Mouse (Mus musculus): ENCODE data around the gene Ifnl3. TPM values are rescaled to one million over a fixed set of nuclear protein-coding genes. Genes with fewer than 3 reads are reported as not detected.

Ifnl3 gene
- polyA plus RNA-seq (2017; shearing (Covaris generic)) = not detected

DNA sequence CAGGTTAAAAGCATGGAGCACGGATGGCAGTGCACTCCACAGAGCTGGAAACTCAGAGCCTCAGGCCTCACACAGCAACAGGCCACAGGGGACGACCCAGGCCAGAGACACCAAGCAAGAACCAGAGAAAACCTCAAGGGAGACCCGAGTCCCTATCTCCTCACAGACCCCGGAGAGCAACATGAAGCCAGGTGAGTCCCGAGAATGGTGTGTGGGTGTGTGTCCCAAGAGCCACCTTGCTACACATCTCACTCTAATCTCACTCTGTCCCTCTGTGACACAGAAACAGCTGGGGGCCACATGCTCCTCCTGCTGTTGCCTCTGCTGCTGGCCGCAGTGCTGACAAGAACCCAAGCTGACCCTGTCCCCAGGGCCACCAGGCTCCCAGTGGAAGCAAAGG, at the start of gene Ifnl3:
Ifnl3 (plus strand) TSS at position 301 of the 400 bp plus-strand sequence.

DNA sequence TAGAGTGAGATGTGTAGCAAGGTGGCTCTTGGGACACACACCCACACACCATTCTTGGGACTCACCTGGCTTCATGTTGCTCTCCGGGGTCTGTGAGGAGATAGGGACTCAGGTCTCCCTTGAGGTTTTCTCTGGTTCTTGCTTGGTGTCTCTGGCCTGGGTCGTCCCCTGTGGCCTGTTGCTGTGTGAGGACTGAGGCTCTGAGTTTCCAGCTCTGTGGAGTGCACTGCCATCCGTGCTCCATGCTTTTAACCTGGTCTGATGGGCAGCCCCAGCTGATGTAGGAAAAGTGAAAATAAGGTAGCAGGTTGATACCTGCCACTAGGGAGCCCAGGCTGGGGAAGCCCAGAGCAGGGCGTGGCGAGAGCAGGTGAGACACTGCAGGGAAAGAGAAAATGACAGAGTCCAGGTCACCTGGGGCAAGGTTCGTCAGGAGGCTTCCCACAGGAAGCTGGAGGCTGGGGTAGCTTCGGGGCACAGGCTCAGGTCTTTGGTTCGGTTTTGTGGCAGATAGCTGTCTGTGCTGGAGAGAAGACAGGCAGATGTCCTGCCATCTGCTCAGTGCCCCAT, 12.1 kb upstream of the Ifnl3 start, which contains the start of gene Ifnl2:
Ifnl2 (minus strand) TSS at position 51 of the 570 bp plus-strand sequence.

DNA sequence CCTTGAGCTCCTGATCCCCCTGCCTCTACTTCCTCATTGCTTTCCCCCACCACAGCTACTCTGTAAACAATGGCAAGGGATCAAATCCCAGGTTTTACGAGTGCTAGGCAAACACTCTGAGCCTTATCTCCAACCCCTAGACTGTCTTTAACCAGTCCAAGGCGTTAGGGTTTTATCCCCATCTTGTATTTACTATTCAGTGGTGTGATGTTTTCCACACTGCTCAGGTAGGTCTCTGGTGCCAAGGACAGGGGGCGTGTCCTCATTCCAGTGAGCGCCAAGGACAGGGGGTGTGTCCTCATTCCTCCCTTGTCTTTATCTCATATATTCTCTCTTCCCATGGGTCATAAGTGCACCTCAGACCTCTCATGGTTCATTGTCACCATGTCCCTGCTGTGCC, 17.9 kb downstream of the Ifnl3 start, which contains the start of gene Sycn:
Sycn (plus strand) TSS at position 360 of the 400 bp plus-strand sequence.

DNA sequence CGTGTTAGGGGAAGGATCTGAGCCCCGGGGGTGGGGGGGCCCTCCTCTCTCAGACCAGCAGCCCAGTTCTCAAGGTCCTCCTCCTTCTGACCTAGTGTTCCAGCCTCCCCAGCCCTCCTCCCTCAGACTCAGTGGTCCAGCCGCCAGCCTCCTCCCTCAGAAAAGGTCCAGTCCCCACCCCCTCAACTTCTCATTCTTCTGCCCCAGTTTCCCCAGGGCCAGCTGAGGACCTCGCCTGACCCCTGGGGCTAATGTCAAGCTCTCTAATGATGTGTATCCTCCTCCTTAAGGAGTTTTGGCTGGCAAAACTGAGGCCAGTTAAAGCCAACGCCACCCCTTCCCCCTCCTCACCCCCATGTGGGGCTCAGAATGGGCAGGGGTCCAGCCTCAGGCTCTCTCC, 24.5 kb downstream of the Ifnl3 start, which contains the start of gene Nccrp1:
Nccrp1 (minus strand) TSS at position 101 of the 400 bp plus-strand sequence.

Other genes starting within 250 kb of the Ifnl3 start
- 6.3 TPM for gene Eid2b, start 245.1 kb upstream of the Ifnl3 start, polyA plus RNA-seq (2017; shearing (Covaris generic))
- not detected for gene Selenov, start 231.7 kb upstream of the Ifnl3 start, polyA plus RNA-seq (2017; shearing (Covaris generic))
- not detected for gene Dll3, start 220.6 kb upstream of the Ifnl3 start, polyA plus RNA-seq (2017; shearing (Covaris generic))
- 82.7 TPM for gene Timm50, start 210.8 kb upstream of the Ifnl3 start, polyA plus RNA-seq (2017; shearing (Covaris generic))
- gene Supt5, start 184.1 kb upstream of the Ifnl3 start, polyA plus RNA-seq (2017; shearing (Covaris generic)) = 193 TPM
- 768 TPM for gene Rps16, start 172.2 kb upstream of the Ifnl3 start, polyA plus RNA-seq (2017; shearing (Covaris generic))
- 85.7 TPM for gene Plekhg2, start 150.2 kb upstream of the Ifnl3 start, polyA plus RNA-seq (2017; shearing (Covaris generic))
- gene Zfp36, start 142.6 kb upstream of the Ifnl3 start, polyA plus RNA-seq (2017; shearing (Covaris generic)) = 259 TPM
- 28.5 TPM for gene Med29, start 130.1 kb upstream of the Ifnl3 start, polyA plus RNA-seq (2017; shearing (Covaris generic))
- 100 TPM for gene Paf1, start 129.9 kb upstream of the Ifnl3 start, polyA plus RNA-seq (2017; shearing (Covaris generic))
- 295 TPM for gene Gmfg, start 85.4 kb upstream of the Ifnl3 start, polyA plus RNA-seq (2017; shearing (Covaris generic))
- gene Lrfn1, start 70.9 kb upstream of the Ifnl3 start, polyA plus RNA-seq (2017; shearing (Covaris generic)) = 1.3 TPM
- gene Ifnl2, start 12.4 kb upstream of the Ifnl3 start, polyA plus RNA-seq (2017; shearing (Covaris generic)) = not detected
- not detected for gene Sycn, start 18.0 kb downstream of the Ifnl3 start, polyA plus RNA-seq (2017; shearing (Covaris generic))
- gene Nccrp1, start 24.4 kb downstream of the Ifnl3 start, polyA plus RNA-seq (2017; shearing (Covaris generic)) = not detected
- 30.0 TPM for gene Samd4b, start 75.3 kb downstream of the Ifnl3 start, polyA plus RNA-seq (2017; shearing (Covaris generic))
- gene Pak4, start 75.3 kb downstream of the Ifnl3 start, polyA plus RNA-seq (2017; shearing (Covaris generic)) = 7.7 TPM
- not detected for gene Acp7, start 108.5 kb downstream of the Ifnl3 start, polyA plus RNA-seq (2017; shearing (Covaris generic))
- 3.5 TPM for gene Fbxo27, start 170.0 kb downstream of the Ifnl3 start, polyA plus RNA-seq (2017; shearing (Covaris generic))
- gene Fbxo17, start 194.0 kb downstream of the Ifnl3 start, polyA plus RNA-seq (2017; shearing (Covaris generic)) = 22.9 TPM
- 93.4 TPM for gene Mrps12, start 219.0 kb downstream of the Ifnl3 start, polyA plus RNA-seq (2017; shearing (Covaris generic))
- gene Sars2, start 219.2 kb downstream of the Ifnl3 start, polyA plus RNA-seq (2017; shearing (Covaris generic)) = 20.1 TPM
- not detected for gene Ccer2, start 233.3 kb downstream of the Ifnl3 start, polyA plus RNA-seq (2017; shearing (Covaris generic))
- gene Sirt2, start 243.9 kb downstream of the Ifnl3 start, polyA plus RNA-seq (2017; shearing (Covaris generic)) = 83.6 TPM
- 96.6 TPM for gene Nfkbib, start 244.7 kb downstream of the Ifnl3 start, polyA plus RNA-seq (2017; shearing (Covaris generic))